Mouse (Mus musculus): ENCODE measurements around the gene Mboat7. TPM values are rescaled to one million over a fixed set of nuclear protein-coding genes. Genes with fewer than 3 reads are reported as not detected.

Mboat7 gene
- polyA plus RNA-seq, 1 experiment from 2014 or later = 118 TPM

GRCm38 (mm10) chr7:3630478-3630815 lies 62.9 kb downstream of the Mboat7 start:
- Histone ChIP-seq H3K27me3 (ENCODE audit: control insufficient read depth, insufficient read depth, low read depth, low read length) (no peaks in the 10 kb centered on the region), H3K4me1 (ENCODE audit: control insufficient read depth, insufficient read depth, low read length) (peaks cover 23% of the 10 kb centered on the region), H3K27ac (ENCODE audit: low read length) (no peak overlapping the region), H3K4me2 (ENCODE audit: low read length) (peak overlapping the region; percentile 87), H3K4me3 (ENCODE audit: low read depth, low read length) (peak overlapping the region; percentile 50), H3K9ac (ENCODE audit: low read depth, low read length) (peak overlapping the region; percentile 70), H3K36me3 (ENCODE audit: control insufficient read depth, insufficient read depth, low read length) (peaks cover 5% of the 10 kb centered on the region), H3K9me3 (replicated peaks; ENCODE audit: control insufficient read depth, low read length, poor library complexity, severe bottlenecking) (no peaks in the 10 kb centered on the region)
- WGBS = 58% methylated on average over 3 of the region's 3 CpGs
- ATAC-seq = peak; percentile 1

GRCm38 (mm10) chr7:3629543-3630477 lies 63.5 kb downstream of the Mboat7 start, which contains the start of the genes Tfpt and Prpf31:
TSS of gene Tfpt (minus strand) at chr7:3629929.
TSS of gene Prpf31 (plus strand) at chr7:3629985.
- H3K4me3 ChIP-seq (ENCODE audit: low read depth, low read length) = peak within 1 kb of the TSS; percentile 50
- H3K9ac ChIP-seq (ENCODE audit: low read depth, low read length) = peak within 1 kb of the TSS; percentile 70
- H3K27ac ChIP-seq (ENCODE audit: low read length) = peak within 1 kb of the TSS; percentile 81
- peak; percentile 88 for ATAC-seq
- H3K4me1 ChIP-seq (ENCODE audit: control insufficient read depth, insufficient read depth, low read length) = peaks cover 23% of the 10 kb centered on the region
- WGBS = 1% methylated on average over 47 of the region's 47 CpGs
- no peaks in the 10 kb centered on the region for H3K27me3 ChIP-seq (ENCODE audit: control insufficient read depth, insufficient read depth, low read depth, low read length)
- H3K4me2 ChIP-seq (ENCODE audit: low read length) = peak within 1 kb of the TSS; percentile 87
- H3K36me3 ChIP-seq (ENCODE audit: control insufficient read depth, insufficient read depth, low read length) = peaks cover 7% of the 10 kb centered on the region
- H3K9me3 ChIP-seq (replicated peaks; ENCODE audit: control insufficient read depth, low read length, poor library complexity, severe bottlenecking) = no peaks in the 10 kb centered on the region

- Histone ChIP-seq H3K27ac (ENCODE audit: low read length) (peak overlapping the region; percentile 81; the same call in 1 of the 2 replicates), H3K9ac (ENCODE audit: low read depth, low read length) (peak overlapping the region; percentile 70), H3K27me3 (ENCODE audit: control insufficient read depth, insufficient read depth, low read depth, low read length) (no peaks in the 10 kb centered on the region), H3K4me2 (ENCODE audit: low read length) (peak overlapping the region; percentile 83), H3K4me3 (ENCODE audit: low read depth, low read length) (peak overlapping the region; percentile 50), H3K36me3 (ENCODE audit: control insufficient read depth, insufficient read depth, low read length) (peaks cover 7% of the 10 kb centered on the region), H3K4me1 (ENCODE audit: control insufficient read depth, insufficient read depth, low read length) (peaks cover 23% of the 10 kb centered on the region), H3K9me3 (replicated peaks; ENCODE audit: control insufficient read depth, low read length, poor library complexity, severe bottlenecking) (no peaks in the 10 kb centered on the region)
- ATAC-seq = peak; percentile 64
- 35% methylated on average over 4 of the region's 4 CpGs for WGBS
These were observed 64.3 kb downstream of the Mboat7 start for GRCm38 (mm10) chr7:3629030-3629429.

Small RNAs within 50 kb of the gene (microRNA-seq; reads per million reads assigned to microRNA genes)
- 3.3 reads per million, percentile 16 among the genes with 10 or more reads in this experiment for gene Mir3572

Other genes with a start within 250 kb of the Mboat7 start
- gene Tarm1, start 190.9 kb downstream of the Mboat7 start, polyA plus RNA-seq (2015; fragmentation: Nextera tagmentation; extraction: Ambion mirVana) = not detected in 2 replicates
- gene Oscar, start 77.4 kb downstream of the Mboat7 start, polyA plus RNA-seq (2015; fragmentation: Nextera tagmentation; extraction: Ambion mirVana) = 0.43 and 0.72 TPM in 2 replicates
- 375 and 400 TPM in 2 replicates for gene Ndufa3, start 76.2 kb downstream of the Mboat7 start, polyA plus RNA-seq (2015; fragmentation: Nextera tagmentation; extraction: Ambion mirVana)
- 31.8 and 37.2 TPM in 2 replicates for gene Tfpt, start 63.6 kb downstream of the Mboat7 start, polyA plus RNA-seq (2015; fragmentation: Nextera tagmentation; extraction: Ambion mirVana)
- 86.7 and 89.1 TPM in 2 replicates for gene Prpf31, start 63.5 kb downstream of the Mboat7 start, polyA plus RNA-seq (2015; fragmentation: Nextera tagmentation; extraction: Ambion mirVana)
- 37.4 and 38.9 TPM in 2 replicates for gene Cnot3, start 48.3 kb downstream of the Mboat7 start, polyA plus RNA-seq (2015; fragmentation: Nextera tagmentation; extraction: Ambion mirVana)
- 12.6 and 13.2 TPM in 2 replicates for gene Leng1, start 27.7 kb downstream of the Mboat7 start, polyA plus RNA-seq (2015; fragmentation: Nextera tagmentation; extraction: Ambion mirVana)
- gene Tmc4, start 16.0 kb downstream of the Mboat7 start, polyA plus RNA-seq (2015; fragmentation: Nextera tagmentation; extraction: Ambion mirVana) = 4.5 and 4.9 TPM in 2 replicates
- gene Tsen34, start 660 bp downstream of the Mboat7 start, polyA plus RNA-seq (2015; fragmentation: Nextera tagmentation; extraction: Ambion mirVana) = 262 and 285 TPM in 2 replicates
- gene Rps9, start 10.5 kb upstream of the Mboat7 start, polyA plus RNA-seq (2015; fragmentation: Nextera tagmentation; extraction: Ambion mirVana) = 646 and 689 TPM in 2 replicates
- 0.23 and 0.31 TPM in 2 replicates for gene Pirb, start 26.9 kb upstream of the Mboat7 start, polyA plus RNA-seq (2015; fragmentation: Nextera tagmentation; extraction: Ambion mirVana)
- gene Gm15448, start 132.2 kb upstream of the Mboat7 start, polyA plus RNA-seq (2015; fragmentation: Nextera tagmentation; extraction: Ambion mirVana) = not detected in 2 replicates
- 0.11 TPM in 1 of 2 replicates, not detected in the other for gene Pira2, start 151.5 kb upstream of the Mboat7 start, polyA plus RNA-seq (2015; fragmentation: Nextera tagmentation; extraction: Ambion mirVana)
- gene Gm14548, start 204.6 kb upstream of the Mboat7 start, polyA plus RNA-seq (2015; fragmentation: Nextera tagmentation; extraction: Ambion mirVana) = not detected in 2 replicates
- not detected in 2 replicates for gene Lilra6, start 222.0 kb upstream of the Mboat7 start, polyA plus RNA-seq (2015; fragmentation: Nextera tagmentation; extraction: Ambion mirVana)

Data from midbrain, embryonic 16.5 days (tissue).